Mouse (Mus musculus): Measurements from ENCODE around the gene Spink4.
"Not testable (repeated sequence)": the region's sequence is repeated elsewhere in the genome, so short reads cannot be mapped to it uniquely, and the experiment has no call there.

The Spink4 gene

GRCm38 (mm10) chr4:40906298-40906697, 13.6 kb upstream of the Spink4 start:
- DNase-seq = peak; percentile 61

GRCm38 (mm10) chr4:40908261-40908969, 11.4 kb upstream of the Spink4 start:
- peak; percentile 79 for DNase-seq

- no peak for DNase-seq
These were observed 5.5 kb upstream of the Spink4 start for GRCm38 (mm10) chr4:40914287-40914867.

- DNase-seq = no peak
These were observed 3.9 kb upstream of the Spink4 start for GRCm38 (mm10) chr4:40915947-40916346.

- DNase-seq = peak; percentile 15
These were observed 3.2 kb upstream of the Spink4 start for GRCm38 (mm10) chr4:40916592-40917155.

GRCm38 (mm10) chr4:40920576-40920975, 724 bp downstream of the Spink4 start:
- no peak for DNase-seq

- DNase-seq = peak; percentile 21
These were observed 1.4 kb downstream of the Spink4 start for GRCm38 (mm10) chr4:40921288-40921687.

GRCm38 (mm10) chr4:40923087-40923651, 3.3 kb downstream of the Spink4 start:
- no peak for DNase-seq

- no peak for DNase-seq
These were observed 5.7 kb downstream of the Spink4 start for GRCm38 (mm10) chr4:40925568-40925967.

- DNase-seq = no peak
These were observed 9.2 kb downstream of the Spink4 start for GRCm38 (mm10) chr4:40929046-40929445.

GRCm38 (mm10) chr4:40933694-40934093, 13.8 kb downstream of the Spink4 start:
- no peak for DNase-seq

- not testable (repeated sequence) for DNase-seq
These were observed 14.5 kb downstream of the Spink4 start for GRCm38 (mm10) chr4:40934369-40934768.

- DNase-seq = peak; percentile 61
These were observed 16.5 kb downstream of the Spink4 start for GRCm38 (mm10) chr4:40936175-40936839.

GRCm38 (mm10) chr4:40938793-40939192, 18.9 kb downstream of the Spink4 start:
- no peak for DNase-seq

- no peak for DNase-seq
These were observed 23.8 kb downstream of the Spink4 start for GRCm38 (mm10) chr4:40943651-40944050.

GRCm38 (mm10) chr4:40946516-40947121, 26.8 kb downstream of the Spink4 start:
- DNase-seq = no peak

GRCm38 (mm10) chr4:40947565-40948159, 27.8 kb downstream of the Spink4 start:
- DNase-seq = peak; percentile 39

- DNase-seq = peak; percentile 99
These were observed 28.4 kb downstream of the Spink4 start, which contains the start of the genes Bag1 and Chmp5 for GRCm38 (mm10) chr4:40948160-40948708. Gene Bag1, minus strand, starts transcription at chr4:40948294. Gene Chmp5, plus strand, starts transcription at chr4:40948407.

- peak; percentile 45 for DNase-seq
These were observed 33.7 kb downstream of the Spink4 start for GRCm38 (mm10) chr4:40953521-40953920.

- no peak for DNase-seq
These were observed 36.1 kb downstream of the Spink4 start for GRCm38 (mm10) chr4:40955942-40956341.

GRCm38 (mm10) chr4:40963536-40963935, 43.7 kb downstream of the Spink4 start:
- no peak for DNase-seq

- DNase-seq = no peak
These were observed 49.3 kb downstream of the Spink4 start for GRCm38 (mm10) chr4:40969161-40969560.
